Mouse (Mus musculus): ENCODE results near the gene Mars.
"Not testable (repeated sequence)": the region's sequence is repeated elsewhere in the genome, so short reads cannot be mapped to it uniquely, and the experiment has no call there.

The Mars gene

GRCm38 (mm10) chr10:127337536-127338099, 26.0 kb upstream of the Mars start:
- no peak for DNase-seq (ENCODE audit: low spot score)

DNA sequence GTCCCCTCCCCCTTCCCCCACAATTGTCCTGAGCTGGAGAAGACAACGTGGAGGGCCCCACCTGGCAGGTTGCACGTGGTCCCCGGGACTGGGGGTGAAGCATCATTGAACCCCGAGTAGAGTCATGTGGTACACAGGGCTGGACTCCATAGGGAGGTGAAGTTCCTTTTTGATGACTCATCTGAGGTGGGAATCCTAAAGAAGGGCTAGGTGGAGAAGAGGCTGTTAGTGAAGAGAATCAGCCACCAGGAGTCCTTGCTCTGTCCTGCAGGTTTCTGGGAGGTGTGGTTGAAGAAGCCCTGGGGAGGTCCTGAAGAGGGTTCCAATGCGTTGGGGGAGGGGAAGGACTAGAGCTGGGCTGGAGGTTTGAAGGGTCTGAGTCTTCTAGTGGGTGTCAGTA, 25.4 kb upstream of the Mars start:
- DNase-seq (ENCODE audit: low spot score), result no peak

GRCm38 (mm10) chr10:127335271-127335670, 23.7 kb upstream of the Mars start:
- DNase-seq (ENCODE audit: low spot score), result no peak

GRCm38 (mm10) chr10:127333152-127333551, 21.6 kb upstream of the Mars start:
- DNase-seq (ENCODE audit: low spot score), result no peak

DNA sequence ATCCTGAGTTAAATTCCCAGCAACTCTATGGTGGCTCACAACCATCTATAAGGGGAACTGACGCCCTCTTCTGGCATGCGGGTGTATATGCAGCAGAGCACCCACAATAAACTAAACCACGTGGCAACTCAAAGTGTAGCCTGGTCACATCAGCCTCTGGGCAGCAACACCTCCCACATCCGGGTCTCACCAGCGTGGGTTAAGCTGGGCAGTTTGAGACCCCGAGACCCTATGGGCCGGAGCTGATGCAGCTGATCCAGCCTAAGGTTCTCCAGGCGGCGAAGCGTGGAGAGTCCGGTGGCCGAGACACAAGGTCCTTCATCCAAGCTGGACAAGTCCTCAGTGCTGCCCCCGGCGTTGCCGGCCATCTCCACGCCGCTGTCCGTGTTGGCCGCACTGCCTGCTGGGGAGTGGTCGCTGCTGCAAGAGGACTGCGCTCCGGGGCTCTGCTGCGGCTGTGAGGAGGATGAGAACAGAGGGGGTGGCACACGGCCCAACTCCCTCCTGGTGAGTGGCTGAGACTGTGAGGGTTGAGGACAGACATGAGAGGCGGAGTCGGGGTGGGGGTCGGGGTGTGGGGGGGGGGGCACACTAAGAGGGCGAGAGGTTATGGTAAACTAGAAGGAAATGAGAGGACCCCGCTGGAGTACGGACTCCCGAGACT, 20.8 kb upstream of the Mars start:
- no peak for DNase-seq (ENCODE audit: low spot score)

DNA sequence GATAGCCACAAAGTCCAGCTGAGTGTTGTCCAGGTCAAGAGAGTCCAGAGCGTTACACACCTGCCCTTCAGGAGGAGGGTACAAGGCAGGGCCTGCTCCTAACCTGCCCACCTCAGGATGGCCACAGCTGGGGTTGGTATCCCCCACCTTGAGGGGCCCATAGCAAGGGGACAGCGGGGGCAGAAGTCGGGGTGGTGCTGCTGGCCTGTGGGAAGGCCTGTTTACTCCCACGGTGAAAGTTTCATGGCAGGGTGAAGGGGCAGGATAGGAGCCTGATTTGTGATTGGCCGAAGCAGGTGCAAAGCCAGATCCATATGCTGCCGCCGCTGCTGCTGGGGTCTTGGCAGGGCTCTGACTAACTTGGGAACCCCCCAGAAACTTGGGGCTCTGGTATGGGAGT, 18.6 kb upstream of the Mars start:
- DNase-seq (ENCODE audit: low spot score), result no peak

- DNase-seq (ENCODE audit: low spot score), result no peak
Measured at GRCm38 (mm10) chr10:127327461-127328145, 16.0 kb upstream of the Mars start.

DNA sequence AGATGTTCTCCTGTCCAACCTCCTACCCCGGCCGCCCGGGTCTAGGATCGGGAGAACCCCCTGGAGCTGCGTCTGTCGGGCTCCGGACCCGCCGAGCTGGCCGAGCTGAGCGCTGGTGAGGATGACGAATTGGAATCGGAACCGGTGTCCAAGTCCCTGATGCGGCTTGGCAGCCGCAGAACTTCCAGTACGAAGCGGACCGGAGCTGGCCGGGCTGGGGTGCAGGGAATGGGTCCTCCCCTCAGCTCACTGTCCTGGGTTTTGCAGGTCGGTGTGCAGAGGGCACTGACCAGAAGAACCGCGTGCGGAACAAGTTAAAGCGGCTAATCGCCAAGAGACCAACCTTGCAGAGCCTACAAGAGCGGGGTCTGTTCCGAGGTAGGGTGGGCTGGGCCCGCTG, 15.2 kb upstream of the Mars start:
- DNase-seq (ENCODE audit: low spot score), result no peak

GRCm38 (mm10) chr10:127326017-127326801, 14.6 kb upstream of the Mars start:
- DNase-seq (ENCODE audit: low spot score), result no peak

DNA sequence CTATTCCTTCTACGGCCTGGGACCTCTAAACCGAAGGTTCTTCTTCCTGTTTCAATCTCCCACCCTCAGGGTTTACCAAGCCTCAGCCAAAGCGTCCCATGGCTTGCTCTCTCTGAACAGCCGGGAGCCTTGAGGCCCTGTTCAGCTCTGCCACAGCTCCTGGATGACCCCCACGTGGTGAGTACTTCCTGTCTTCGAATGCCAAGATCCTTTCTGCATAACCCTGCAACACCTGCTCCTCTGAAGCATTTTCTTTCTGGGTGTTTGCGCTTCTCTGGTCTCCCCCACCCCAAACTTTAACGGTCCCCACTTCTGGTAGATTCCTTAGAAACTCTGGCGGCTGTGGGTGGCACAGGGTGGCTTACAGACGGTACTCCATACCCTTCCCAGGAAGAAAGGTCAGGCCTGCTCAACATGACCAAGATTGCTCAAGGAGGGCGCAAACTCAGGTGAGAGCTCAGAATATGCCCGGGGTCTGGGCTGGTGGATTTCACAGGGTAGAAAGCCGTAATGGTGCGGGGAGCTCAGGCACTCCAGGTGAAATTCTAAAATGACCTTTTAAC, 13.9 kb upstream of the Mars start:
- no peak for DNase-seq (ENCODE audit: low spot score)

GRCm38 (mm10) chr10:127324495-127324894, 12.9 kb upstream of the Mars start:
- no peak for DNase-seq (ENCODE audit: low spot score)

GRCm38 (mm10) chr10:127323131-127323855, 11.7 kb upstream of the Mars start:
- no peak for DNase-seq (ENCODE audit: low spot score)

DNA sequence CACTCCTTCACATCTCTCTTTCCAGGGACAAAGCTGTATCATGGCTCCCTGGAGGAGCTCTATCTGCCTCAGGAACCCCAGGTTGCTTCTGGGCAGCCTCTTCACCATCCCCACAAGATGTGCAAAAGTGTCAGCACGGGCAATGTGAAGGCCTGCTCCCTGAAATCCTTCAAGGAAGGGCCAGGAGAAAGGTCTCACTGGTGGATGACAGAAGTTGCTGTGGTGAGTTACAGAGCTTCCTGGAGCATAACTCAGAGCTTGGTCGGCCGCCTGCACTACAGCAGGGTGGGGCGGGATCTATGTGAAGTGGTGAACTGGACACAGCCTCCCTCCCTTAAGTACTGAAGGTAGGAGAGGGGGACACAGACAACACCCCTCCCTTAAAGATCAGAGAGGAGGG, 11.1 kb upstream of the Mars start:
- no peak for DNase-seq (ENCODE audit: low spot score)

DNA sequence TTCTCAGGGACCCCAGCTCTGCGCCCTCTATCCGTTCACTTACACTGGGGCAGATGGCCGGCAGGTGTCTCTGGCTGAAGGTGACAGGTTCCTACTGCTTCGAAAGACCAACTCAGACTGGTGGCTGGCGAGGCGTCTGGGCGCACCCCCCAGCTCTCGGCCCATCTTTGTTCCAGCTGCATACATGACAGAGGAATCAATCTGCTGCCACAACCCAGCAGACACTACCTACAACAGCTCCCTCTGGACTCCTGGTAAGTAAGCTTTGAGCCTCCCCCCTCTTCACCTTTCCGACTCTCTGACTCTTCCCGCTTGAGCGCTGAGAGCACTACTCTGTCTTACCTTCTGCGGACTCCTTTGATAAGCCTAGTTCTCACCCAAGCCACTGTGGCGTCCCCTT, 10.6 kb upstream of the Mars start:
- DNase-seq (ENCODE audit: low spot score), result no peak

- DNase-seq (ENCODE audit: low spot score), result no peak
Measured at GRCm38 (mm10) chr10:127321621-127322020, 10.0 kb upstream of the Mars start, which contains the start of gene Arhgap9. TSS of gene Arhgap9 (plus strand) at chr10:127321964.

GRCm38 (mm10) chr10:127319969-127320368, 8.4 kb upstream of the Mars start:
- DNase-seq (ENCODE audit: low spot score), result no peak

- no peak for DNase-seq (ENCODE audit: low spot score)
Measured at GRCm38 (mm10) chr10:127318009-127318408, 6.4 kb upstream of the Mars start.

DNA sequence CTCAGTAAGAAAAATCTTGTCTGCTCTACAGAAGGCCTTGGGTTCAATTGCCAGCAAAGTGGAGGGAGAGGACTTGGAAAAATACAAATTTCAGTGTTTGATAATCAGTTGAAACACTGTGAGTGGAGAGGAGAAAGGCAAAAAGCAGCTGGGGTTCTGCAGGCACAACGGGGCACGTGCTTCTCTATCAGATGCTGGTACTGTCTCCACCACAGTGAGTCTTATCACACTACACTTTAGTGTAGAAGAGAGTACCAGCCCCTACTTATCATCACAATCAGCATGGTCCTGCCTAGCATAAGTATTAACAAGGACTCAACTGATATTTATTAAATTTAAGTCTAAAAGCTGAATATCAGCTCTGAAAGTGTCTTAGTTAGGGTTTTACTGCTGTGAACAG, 5.7 kb upstream of the Mars start:
- no peak for DNase-seq (ENCODE audit: low spot score)

GRCm38 (mm10) chr10:127314950-127315349, 3.4 kb upstream of the Mars start:
- DNase-seq (ENCODE audit: low spot score), result not testable (repeated sequence)

DNA sequence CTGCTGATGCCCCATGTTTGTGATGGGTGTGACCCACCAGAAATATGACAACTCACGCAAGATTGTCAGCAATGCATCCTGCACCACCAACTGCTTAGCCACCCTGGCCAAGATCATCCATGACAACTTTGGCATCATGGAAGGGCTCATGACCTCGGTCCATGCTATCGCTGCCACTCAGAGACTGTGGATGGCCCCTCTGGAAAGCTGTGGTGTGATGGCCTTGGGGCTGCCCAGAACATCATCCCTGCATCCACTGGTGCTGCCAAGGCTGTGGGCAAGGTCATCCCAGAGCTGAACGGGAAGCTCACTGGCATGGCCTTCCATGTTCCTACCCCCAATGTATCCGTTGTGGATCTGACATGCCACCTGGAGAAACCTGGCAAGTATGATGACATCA, 1.9 kb upstream of the Mars start:
- DNase-seq (ENCODE audit: low spot score), result not testable (repeated sequence)

GRCm38 (mm10) chr10:127312858-127313257, 1.3 kb upstream of the Mars start:
- DNase-seq (ENCODE audit: low spot score), result no peak

GRCm38 (mm10) chr10:127312356-127312676, 730 bp upstream of the Mars start:
- peak; percentile 92 for DNase-seq (ENCODE audit: low spot score)
